Mouse (Mus musculus): ENCODE results near the gene Ubac2. TPM values are rescaled to one million over a fixed set of nuclear protein-coding genes. Genes with fewer than 3 reads are reported as not detected.

Ubac2 gene
- total RNA-seq, 2 experiments from 2014 or later = 46.1 to 48.3 TPM

GRCm38 (mm10) chr14:121960997-121961396, 82.6 kb downstream of the Ubac2 start:
- Histone ChIP-seq H3K4me3 (no peak overlapping the region), H3K27ac (no peak overlapping the region)
- TF ChIP-seq CTCF (conservative IDR thresholded peaks at IDR 0.05) = no peak
- no peak for DNase-seq (ENCODE audit: low spot score in 2 of 2)

- no peak for DNase-seq (ENCODE audit: low spot score in 2 of 2)
- no peak for TF ChIP-seq CTCF (conservative IDR thresholded peaks at IDR 0.05)
- Histone ChIP-seq H3K27ac (peak overlapping the region; percentile 20; the same call in 1 of the 2 replicates), H3K4me3 (no peak overlapping the region)
Observed at GRCm38 (mm10) chr14:121961496-121962127, 83.2 kb downstream of the Ubac2 start.

- peak overlapping the region; percentile 20; the same call in 1 of the 2 replicates for H3K27ac ChIP-seq
- H3K4me3 ChIP-seq = no peak overlapping the region
- no peak for DNase-seq (ENCODE audit: low spot score in 2 of 2)
- no peak for TF ChIP-seq CTCF (conservative IDR thresholded peaks at IDR 0.05)
Observed at GRCm38 (mm10) chr14:121962128-121962890, 83.9 kb downstream of the Ubac2 start.

GRCm38 (mm10) chr14:121963251-121963941, 85.0 kb downstream of the Ubac2 start:
- no peak for TF ChIP-seq CTCF (conservative IDR thresholded peaks at IDR 0.05)
- peak in 1 of 2 experiments; percentile 33 for DNase-seq (ENCODE audit: low spot score in 2 of 2)
- Histone ChIP-seq H3K27ac (peak overlapping the region; percentile 32; the same call in 1 of the 2 replicates), H3K4me3 (peak overlapping the region; percentile 6; the same call in 1 of the 2 replicates)

GRCm38 (mm10) chr14:121963942-121964335, 85.5 kb downstream of the Ubac2 start:
- no peak for DNase-seq (ENCODE audit: low spot score in 2 of 2)
- Histone ChIP-seq H3K27ac (peak overlapping the region; percentile 32; the same call in 1 of the 2 replicates), H3K4me3 (peak overlapping the region; percentile 6; the same call in 1 of the 2 replicates)
- TF ChIP-seq CTCF (conservative IDR thresholded peaks at IDR 0.05) = no peak

GRCm38 (mm10) chr14:121964990-121965389, 86.6 kb downstream of the Ubac2 start, which contains the start of gene Gpr183:
Gpr183 (minus strand) TSS chr14:121965195.
- DNase-seq (ENCODE audit: low spot score in 2 of 2) = no peak
- 0 out of 2 replicates have a peak within 1 kb of the TSS, but pooled peaks have one; percentile 0 for H3K27ac ChIP-seq
- TF ChIP-seq CTCF (conservative IDR thresholded peaks at IDR 0.05) = no peak
- H3K4me3 ChIP-seq = no peak within 1 kb of the TSS; the same call in 1 of the 2 replicates

GRCm38 (mm10) chr14:121965461-121965860, 87.0 kb downstream of the Ubac2 start:
- Histone ChIP-seq H3K4me3 (no peak overlapping the region), H3K27ac (no peak overlapping the region)
- TF ChIP-seq CTCF (conservative IDR thresholded peaks at IDR 0.05) = no peak
- DNase-seq (ENCODE audit: low spot score in 2 of 2) = no peak

GRCm38 (mm10) chr14:121967095-121967494, 88.7 kb downstream of the Ubac2 start:
- no peak overlapping the region for H3K4me3 ChIP-seq
- DNase-seq (ENCODE audit: low spot score in 2 of 2) = no peak
- no peak for TF ChIP-seq CTCF (conservative IDR thresholded peaks at IDR 0.05)
- no peak overlapping the region for H3K27ac ChIP-seq

GRCm38 (mm10) chr14:121970402-121970801, 92.0 kb downstream of the Ubac2 start:
- H3K4me3 ChIP-seq = no peak overlapping the region
- no peak overlapping the region for H3K27ac ChIP-seq
- TF ChIP-seq CTCF (conservative IDR thresholded peaks at IDR 0.05) = no peak
- no peak for DNase-seq (ENCODE audit: low spot score in 2 of 2)

GRCm38 (mm10) chr14:121973114-121973513, 94.7 kb downstream of the Ubac2 start:
- no peak for TF ChIP-seq CTCF (conservative IDR thresholded peaks at IDR 0.05)
- DNase-seq (ENCODE audit: low spot score in 2 of 2) = no peak
- no peak overlapping the region for H3K4me3 ChIP-seq
- H3K27ac ChIP-seq = no peak overlapping the region

- Histone ChIP-seq H3K4me3 (no peak overlapping the region), H3K27ac (no peak overlapping the region)
- TF ChIP-seq CTCF (conservative IDR thresholded peaks at IDR 0.05) = no peak
- no peak for DNase-seq (ENCODE audit: low spot score in 2 of 2)
Observed at GRCm38 (mm10) chr14:121981531-121981930, 103.1 kb downstream of the Ubac2 start.

GRCm38 (mm10) chr14:121983009-121983933, 104.9 kb downstream of the Ubac2 start:
- no peak for DNase-seq (ENCODE audit: low spot score in 2 of 2)
- no peak for TF ChIP-seq CTCF (conservative IDR thresholded peaks at IDR 0.05)
- no peak overlapping the region for H3K4me3 ChIP-seq
- no peak overlapping the region for H3K27ac ChIP-seq

Measured in layer of hippocampus, adult 2 months (tissue).